Mouse (Mus musculus) right cerebral cortex, postnatal 25 days (tissue): ENCODE data around the gene Megf6.

Source experiments
- DNase-seq: peaks from one replicate; pipeline ENCODE4 v3.0.0; 2022

The Megf6 gene

DNA sequence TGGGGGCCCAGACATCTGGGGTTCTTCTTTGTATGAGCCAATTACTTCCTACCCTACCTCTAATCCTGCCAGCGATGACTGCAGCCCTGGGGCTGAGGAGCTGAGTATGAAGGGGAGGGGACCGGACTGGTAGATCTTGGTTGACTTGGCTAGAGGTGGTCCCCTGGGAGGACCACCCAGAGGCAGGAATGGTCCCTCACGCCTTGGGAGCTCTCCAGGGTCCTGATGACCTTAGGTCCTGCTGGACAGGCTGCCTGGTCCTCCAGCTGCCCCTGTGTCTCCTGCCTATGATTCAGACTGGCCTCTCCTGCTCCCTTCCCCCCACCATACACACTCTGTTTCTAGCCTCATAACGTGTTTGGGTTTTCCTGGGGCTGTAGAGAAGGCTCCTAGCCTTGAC lies 91.5 kb downstream of the Megf6 start:
- DNase-seq: no peak

DNA sequence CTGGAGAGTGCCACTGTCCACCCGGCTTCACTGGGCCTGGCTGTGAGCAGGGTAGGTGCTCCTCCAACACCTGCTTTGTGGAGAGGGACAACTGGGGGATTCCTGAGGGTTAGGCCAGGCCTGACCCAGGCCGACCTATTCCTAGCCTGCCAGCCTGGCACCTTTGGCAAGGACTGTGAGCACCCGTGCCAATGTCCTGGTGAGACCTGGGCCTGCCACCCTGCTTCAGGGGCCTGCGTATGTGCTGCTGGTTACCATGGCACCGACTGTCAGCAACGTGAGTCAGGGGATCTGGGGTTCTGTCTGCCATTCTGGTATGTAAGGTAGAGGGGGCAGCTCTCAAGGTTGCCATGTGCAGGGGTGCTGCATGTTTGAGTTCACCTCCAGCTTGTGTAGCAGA lies 97.0 kb downstream of the Megf6 start:
- no peak for DNase-seq

GRCm38 (mm10) chr4:154269520-154269919 lies 99.0 kb downstream of the Megf6 start:
- DNase-seq: no peak

- DNase-seq: no peak
These were observed 102.5 kb downstream of the Megf6 start for GRCm38 (mm10) chr4:154273000-154273399.

- no peak for DNase-seq
These were observed 109.0 kb downstream of the Megf6 start for GRCm38 (mm10) chr4:154279481-154279880.

GRCm38 (mm10) chr4:154283671-154284070 lies 113.1 kb downstream of the Megf6 start:
- no peak for DNase-seq

GRCm38 (mm10) chr4:154293735-154294201 lies 123.2 kb downstream of the Megf6 start:
- no peak for DNase-seq

DNA sequence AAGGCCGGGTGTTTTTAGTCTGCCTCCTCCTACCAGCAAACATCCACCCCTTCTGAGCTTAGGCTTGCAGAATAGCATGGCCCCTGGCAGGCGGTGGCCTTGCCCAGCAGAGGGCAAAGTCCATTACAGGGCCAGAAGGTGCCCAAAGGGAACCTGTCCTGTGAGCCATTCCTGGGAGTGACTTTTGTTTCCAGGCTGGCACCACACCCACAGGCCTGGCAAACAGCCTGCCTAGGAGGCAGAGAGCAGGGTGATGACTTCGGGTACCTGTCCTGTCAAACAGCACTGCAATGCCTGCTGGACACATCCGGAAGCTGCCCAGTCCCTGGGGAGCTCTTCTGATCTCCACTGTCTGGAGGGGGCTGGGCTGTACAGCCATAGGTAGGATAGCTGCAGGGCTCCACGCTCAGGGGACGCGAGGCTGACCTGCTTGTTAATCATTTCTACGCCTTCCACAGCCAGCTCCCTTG lies 123.8 kb downstream of the Megf6 start:
- no peak for DNase-seq

DNA sequence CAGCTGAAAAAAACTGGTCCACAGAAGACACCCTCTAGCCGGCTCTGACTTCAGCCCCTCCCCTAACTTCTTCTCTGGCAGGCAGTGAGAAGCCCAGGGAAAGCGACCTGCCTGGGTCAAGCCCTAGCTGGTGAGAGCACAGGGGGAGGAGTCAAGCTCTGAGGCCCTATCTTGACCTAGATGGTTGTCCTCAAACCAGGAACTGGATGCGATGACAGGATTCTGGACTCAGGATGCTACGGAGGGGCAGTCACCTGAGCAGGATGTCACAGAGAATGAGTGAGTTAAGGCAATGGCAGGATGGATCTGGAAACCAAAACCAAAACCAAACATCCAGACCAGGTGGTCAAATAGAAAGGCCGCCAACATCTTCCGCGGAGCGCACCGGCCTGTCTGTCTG lies 127.2 kb downstream of the Megf6 start:
- DNase-seq: no peak

- no peak for DNase-seq
These were observed 129.2 kb downstream of the Megf6 start for GRCm38 (mm10) chr4:154299541-154300271.

GRCm38 (mm10) chr4:154301466-154301881 lies 130.9 kb downstream of the Megf6 start, which contains the start of gene Arhgef16:
Gene Arhgef16 (minus strand): TSS chr4:154301676.
- DNase-seq: peak; percentile 27

DNA sequence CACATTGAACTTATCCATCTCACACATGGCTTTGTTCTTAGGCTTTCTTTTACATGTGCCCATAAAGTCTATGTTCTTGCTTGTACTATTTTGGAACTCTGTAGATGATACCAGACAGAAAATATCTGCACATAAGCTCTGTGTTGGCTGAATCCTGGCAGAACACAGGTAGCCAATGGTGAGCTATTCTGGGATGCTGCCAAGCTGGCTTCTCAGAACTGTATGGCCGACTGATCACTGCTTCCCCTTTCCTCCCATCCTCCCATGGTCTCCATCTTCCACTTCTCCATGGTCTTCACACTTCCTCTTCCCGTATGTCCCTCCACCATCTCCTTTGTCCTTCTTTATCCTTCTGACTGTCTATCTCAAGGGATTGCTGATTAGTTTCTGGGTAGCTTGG lies 138.6 kb downstream of the Megf6 start:
- no peak for DNase-seq

DNA sequence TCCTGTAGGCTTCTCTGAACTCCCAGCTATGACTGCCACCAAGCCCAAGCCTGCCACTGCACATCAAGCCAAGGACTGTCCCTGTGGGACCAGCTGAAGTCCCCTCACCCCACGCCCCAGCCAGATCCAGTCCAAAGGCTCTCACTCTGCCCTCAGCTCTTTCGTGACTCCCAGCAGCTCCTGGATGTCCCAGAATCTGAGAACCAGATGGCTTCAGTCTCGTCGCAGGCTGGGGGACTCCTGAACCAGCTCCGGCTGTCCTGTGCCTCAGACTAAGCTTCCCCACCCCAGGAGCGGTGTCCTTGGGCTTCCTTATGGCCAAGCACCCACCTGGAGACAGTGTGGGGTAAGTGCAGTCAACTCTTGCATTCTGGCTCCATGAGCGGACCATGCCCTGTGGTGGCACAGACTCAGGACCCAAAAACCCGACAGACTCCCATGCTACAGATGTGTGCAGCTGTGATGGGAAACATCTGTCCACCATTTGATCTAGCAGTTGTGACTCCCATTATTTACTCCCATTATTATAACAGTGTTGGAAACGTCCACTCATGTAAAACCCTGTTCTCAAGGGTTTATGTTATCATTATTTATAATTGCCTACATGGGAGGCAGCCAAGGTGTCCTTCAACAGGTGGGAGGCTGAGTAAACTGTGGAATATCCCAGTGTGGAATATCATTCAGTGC lies 140.2 kb downstream of the Megf6 start:
- DNase-seq: no peak

DNA sequence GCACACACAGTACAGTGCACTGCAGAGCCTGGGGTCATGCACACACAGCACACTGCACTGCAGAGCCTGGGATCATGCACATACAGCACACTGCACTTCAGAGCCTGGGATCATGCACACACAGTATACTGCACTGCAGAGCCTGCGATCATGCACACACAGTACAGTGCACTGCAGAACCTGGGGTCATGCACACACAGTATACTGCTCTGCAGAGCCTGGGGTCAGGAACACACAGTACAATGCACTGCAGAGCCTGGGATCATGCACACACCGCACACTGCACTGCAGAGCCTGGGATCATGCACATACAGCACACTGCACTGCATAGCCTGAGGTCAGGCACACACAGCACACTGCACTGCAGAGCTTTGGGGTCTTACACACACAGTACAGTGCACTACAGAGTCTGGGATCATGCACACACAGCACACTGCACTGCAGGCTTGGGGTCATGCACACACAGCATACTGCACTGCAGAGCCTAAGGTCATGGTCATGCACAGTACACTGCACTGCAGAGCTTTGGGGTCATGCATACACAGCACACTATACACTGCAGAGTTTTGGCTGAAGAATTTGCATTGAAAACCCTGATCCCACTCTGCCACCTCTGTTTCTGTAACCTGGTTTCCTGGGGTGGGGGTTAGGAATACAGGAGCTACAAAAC lies 141.7 kb downstream of the Megf6 start:
- DNase-seq: no peak

DNA sequence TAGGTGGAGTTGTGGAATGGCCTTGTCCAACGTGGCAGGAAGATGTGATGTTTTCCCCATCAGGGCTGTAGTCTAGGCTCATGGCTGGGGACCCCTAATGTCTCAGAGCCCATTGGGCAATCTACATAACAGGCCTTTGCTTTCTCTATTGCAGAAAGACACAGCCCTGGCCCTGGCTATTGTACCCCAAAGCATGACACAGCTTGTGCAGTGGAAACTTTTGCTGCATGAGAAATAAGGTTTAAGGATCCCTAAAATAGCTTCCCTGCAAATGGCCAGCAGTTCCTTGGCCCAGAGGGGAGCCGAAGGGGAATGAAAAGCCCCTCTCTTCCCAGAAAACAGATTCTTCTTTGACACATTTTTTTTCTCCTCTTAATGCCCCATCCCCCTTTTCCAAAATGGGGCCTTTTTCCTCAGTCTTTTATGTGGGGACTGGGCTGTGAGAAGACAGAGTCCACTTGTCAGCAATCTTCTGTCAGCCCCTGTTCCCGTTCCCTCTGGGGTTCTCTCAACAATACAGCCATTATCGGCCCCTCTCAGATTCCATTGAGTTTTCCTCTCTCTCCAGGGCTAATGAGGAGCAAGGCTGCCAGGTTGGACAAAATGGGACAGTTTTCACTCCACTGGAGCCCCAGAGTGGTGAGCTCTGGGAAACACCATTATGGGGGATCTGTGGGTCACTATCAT lies 142.5 kb downstream of the Megf6 start:
- DNase-seq: no peak

DNA sequence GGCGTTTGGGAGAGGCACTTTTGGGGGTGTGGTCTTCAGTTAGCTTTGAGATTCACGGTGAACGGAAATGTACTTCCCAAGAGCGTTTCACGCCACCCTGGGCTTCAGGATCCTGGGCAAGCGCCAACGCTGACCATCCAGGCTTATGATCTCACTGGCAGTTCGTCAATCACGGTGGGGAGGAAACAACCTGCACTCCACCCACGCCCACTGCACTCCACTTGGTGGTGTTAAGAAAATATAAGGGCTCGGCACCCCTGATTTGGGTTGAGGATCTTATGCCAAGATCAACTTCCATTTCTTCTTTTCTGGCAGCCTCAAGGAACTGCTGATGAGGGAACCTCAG lies 143.1 kb downstream of the Megf6 start:
- no peak for DNase-seq
